Mouse (Mus musculus) ovary, adult 10 weeks (tissue): ENCODE measurements around the gene Acss3. TPM values are rescaled to one million over a fixed set of nuclear protein-coding genes. Genes with fewer than 3 reads are reported as not detected.

Experiments used
- polyA plus RNA-seq: library from polyadenylated mRNA; stranded (reverse); fragments of 350-450 nt; fragmentation: Illumina TruSeq; extraction: RNeasy Lipid Tissue Mini Kit (QIAGEN cat#74804); gene quantifications from one replicate; pipeline ENCODE4 v1.2.3, GENCODE M21; 2014

Acss3 gene
- polyA plus RNA-seq, result 17.1 TPM

GRCm38 (mm10) chr10:107123529-107124335, at the start of gene Acss3:
TSS of gene Acss3 (minus strand) at chr10:107123668.

Other genes starting within 250 kb of the Acss3 start
- gene Lin7a, start 148.0 kb upstream of the Acss3 start, polyA plus RNA-seq, result 2.4 TPM